Mouse (Mus musculus) midbrain, embryonic 14.5 days (tissue): ENCODE measurements around the gene Mindy4. TPM values are rescaled to one million over a fixed set of nuclear protein-coding genes. Genes with fewer than 3 reads are reported as not detected.

ENCODE experiments used
- ATAC-seq: fragments of 200-750 bp; cut with Nextera tagmentation; 2 replicates; pipeline ENCODE4 v1.8.0; 2017; ENCODE audit warnings: moderate number of reproducible peaks, moderate library complexity; ENCODE audit not compliant: low FRiP score, low TSS enrichment
- DNase-seq: peaks from one replicate; pipeline ENCODE4 v3.0.0-alpha.2; 2015
- H3K27ac ChIP-seq: fragments of 300-500 bp; sonication (generic); replicated peaks from 2 replicates; pipeline ENCODE4 v1.5.1; 2014; ENCODE audit warnings: mild to moderate bottlenecking, low read depth, low read length, moderate library complexity
- H3K27me3 ChIP-seq: fragments of 300-500 bp; sonication (generic); 2 replicates; pipeline ENCODE4 v1.6.1; 2014; ENCODE audit warnings: low read length, control low read depth, mixed read lengths; ENCODE audit not compliant: control insufficient read depth, insufficient read depth
- H3K36me3 ChIP-seq: fragments of 300-500 bp; sonication (generic); 2 replicates; pipeline ENCODE4 v1.6.1; 2014; ENCODE audit warnings: low read length, control low read depth; ENCODE audit not compliant: control insufficient read depth, insufficient read depth
- H3K4me1 ChIP-seq: fragments of 300-500 bp; sonication (generic); 2 replicates; pipeline ENCODE4 v1.6.1; 2014; ENCODE audit warnings: mild to moderate bottlenecking, antibody characterized with exemption, low read length, control low read depth; ENCODE audit not compliant: control insufficient read depth, insufficient read depth
- H3K4me2 ChIP-seq: fragments of 300-500 bp; sonication (generic); 2 replicates; pipeline ENCODE4 v1.6.1; 2014; ENCODE audit warnings: mild to moderate bottlenecking, low read length, moderate library complexity
- H3K4me3 ChIP-seq: fragments of 300-500 bp; sonication (generic); replicated peaks from 2 replicates; pipeline ENCODE4 v1.5.1; 2014; ENCODE audit warnings: low read depth, low read length
- H3K9ac ChIP-seq: fragments of 300-500 bp; sonication (generic); replicated peaks from 2 replicates; pipeline ENCODE4 v1.6.1; 2014; ENCODE audit warnings: mild to moderate bottlenecking, low read length, moderate library complexity
- H3K9me3 ChIP-seq: fragments of 300-500 bp; sonication (generic); 2 replicates; pipeline ENCODE4 v1.6.1; 2016; ENCODE audit warnings: low read length, control low read depth, mixed read lengths; ENCODE audit not compliant: control insufficient read depth
- WGBS: fragments of 180-500 bp; shearing (Covaris S2); extraction: QIAGEN DNeasy Blood & Tissue Kit; methylation state at CpG from one replicate; pipeline ENCODE4 v1.1.7; 2014; 5-methylcytosine and 5-hydroxymethylcytosine counted together
- polyA plus RNA-seq: library from polyadenylated mRNA; unstranded; fragments of >200 nt; fragmentation: Nextera tagmentation; extraction: Ambion mirVana; gene quantifications from 2 replicates; pipeline ENCODE4 v1.2.1, GENCODE M21; 2014

Mindy4 gene
- polyA plus RNA-seq, 1 experiment from 2014 or later = 14.6 TPM

- 85% methylated on average over 14 of the region's 14 CpGs for WGBS
- Histone ChIP-seq H3K27me3 (no peaks in the 10 kb centered on the region), H3K9ac (no peak overlapping the region), H3K4me2 (no peak overlapping the region), H3K4me1 (no peaks in the 10 kb centered on the region), H3K4me3 (no peak overlapping the region), H3K9me3 (no peaks in the 10 kb centered on the region), H3K36me3 (0 out of 2 replicates have a peak, but pooled peaks cover 3% of the 10 kb centered on the region), H3K27ac (no peak overlapping the region)
- ATAC-seq (no peak), DNase-seq (no peak)
Observed at GRCm38 (mm10) chr6:55258428-55259325, 55.5 kb downstream of the Mindy4 start.

GRCm38 (mm10) chr6:55262161-55262560 is 59.0 kb downstream of the Mindy4 start:
- Histone ChIP-seq H3K9me3 (no peaks in the 10 kb centered on the region), H3K27me3 (no peaks in the 10 kb centered on the region), H3K36me3 (peaks cover 13% of the 10 kb centered on the region), H3K4me2 (no peak overlapping the region), H3K4me3 (no peak overlapping the region), H3K4me1 (no peaks in the 10 kb centered on the region), H3K27ac (no peak overlapping the region), H3K9ac (no peak overlapping the region)
- ATAC-seq = no peak
- WGBS = 92% methylated on average over 12 of the region's 12 CpGs
- no peak for DNase-seq

DNA sequence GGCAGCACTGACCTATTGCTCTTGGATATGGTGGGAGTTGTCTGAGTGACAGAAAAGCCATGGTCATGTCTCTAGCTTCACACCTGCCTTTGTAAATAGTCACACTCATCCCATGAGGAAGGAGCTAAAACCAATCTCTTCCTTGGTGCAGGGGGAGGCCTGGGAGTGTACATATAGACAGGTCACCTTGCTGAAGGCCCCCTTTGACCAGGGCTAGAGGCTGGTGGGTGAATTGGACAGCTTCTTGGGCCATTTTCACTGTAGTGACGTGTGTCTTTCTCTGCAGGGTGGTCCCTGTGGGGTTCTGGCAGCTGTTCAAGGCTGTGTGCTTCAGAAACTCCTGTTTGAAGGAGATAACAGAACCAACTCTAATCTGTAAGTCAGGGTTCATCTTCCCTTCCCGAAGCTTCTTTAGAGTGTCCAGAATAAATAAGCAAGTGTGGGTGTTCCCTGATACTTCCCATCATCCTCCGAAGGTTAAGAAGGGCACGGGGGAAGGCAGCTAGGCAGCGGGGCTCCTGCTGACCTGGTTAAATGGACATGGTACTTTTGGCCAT is 60.4 kb downstream of the Mindy4 start:
- Histone ChIP-seq H3K27me3 (no peaks in the 10 kb centered on the region), H3K4me1 (no peaks in the 10 kb centered on the region), H3K9me3 (no peaks in the 10 kb centered on the region), H3K4me2 (no peak overlapping the region), H3K4me3 (no peak overlapping the region), H3K27ac (no peak overlapping the region), H3K36me3 (peaks cover 13% of the 10 kb centered on the region), H3K9ac (no peak overlapping the region)
- ATAC-seq (no peak), DNase-seq (no peak)
- 85% methylated on average over 5 of the region's 5 CpGs for WGBS

DNA sequence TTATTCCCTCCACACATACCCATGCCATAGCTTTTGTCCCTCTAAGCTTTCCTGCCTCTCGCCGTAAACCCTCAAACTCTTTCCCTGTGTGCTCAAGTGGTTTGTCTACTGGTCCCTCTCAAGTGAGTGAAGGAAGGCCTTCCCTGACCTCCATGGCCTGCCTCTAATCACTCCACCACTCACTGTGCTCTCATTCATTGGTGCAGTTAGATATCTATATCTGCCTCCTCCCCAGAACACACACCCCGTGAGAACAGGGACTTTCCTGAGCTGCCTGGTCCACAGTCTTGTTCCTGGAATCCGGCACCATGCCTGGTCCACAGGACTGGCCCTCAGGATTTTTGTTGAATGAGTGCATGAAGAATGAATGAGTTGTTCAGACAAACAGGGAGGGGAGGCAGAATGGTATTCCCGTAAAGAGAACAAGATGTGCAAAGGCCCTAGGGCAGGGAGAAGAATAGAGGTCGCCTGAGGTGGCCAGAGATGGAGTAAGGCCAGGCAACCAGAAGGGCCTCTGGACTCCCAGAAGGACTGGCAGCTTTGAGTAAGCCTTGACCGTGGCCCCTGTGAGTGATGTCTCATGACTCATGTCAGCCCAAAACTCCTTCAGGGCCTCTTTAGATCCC is 61.7 kb downstream of the Mindy4 start:
- H3K27ac ChIP-seq = no peak overlapping the region
- DNase-seq = no peak
- H3K36me3 ChIP-seq = peaks cover 13% of the 10 kb centered on the region
- no peaks in the 10 kb centered on the region for H3K27me3 ChIP-seq
- no peak overlapping the region for H3K4me3 ChIP-seq
- H3K4me1 ChIP-seq = no peaks in the 10 kb centered on the region
- H3K9ac ChIP-seq = no peak overlapping the region
- WGBS = 93% methylated on average over 7 of the region's 7 CpGs
- H3K4me2 ChIP-seq = no peak overlapping the region
- ATAC-seq = no peak
- H3K9me3 ChIP-seq = no peaks in the 10 kb centered on the region

DNA sequence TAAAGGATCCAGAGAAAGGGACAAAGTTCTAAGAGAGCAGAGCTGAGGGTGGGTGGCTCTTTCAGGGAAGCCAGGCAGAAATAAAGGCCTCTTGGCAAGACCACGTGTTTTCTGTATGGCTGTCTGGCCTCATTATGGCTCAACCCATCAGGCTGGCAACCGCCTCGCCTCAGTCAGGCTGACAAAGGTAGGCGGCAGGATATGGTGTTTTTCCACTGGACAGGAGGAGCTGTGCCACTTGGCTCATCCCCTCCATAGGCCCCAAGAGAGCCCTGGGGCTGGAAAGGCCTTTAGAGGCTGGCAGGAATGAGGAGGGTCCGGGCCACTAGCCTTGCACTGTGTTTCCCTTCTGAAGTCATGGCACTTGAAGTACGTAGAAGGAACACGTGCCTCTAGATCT is 69.8 kb downstream of the Mindy4 start:
- Histone ChIP-seq H3K27ac (no peak overlapping the region), H3K4me1 (no peaks in the 10 kb centered on the region), H3K9me3 (no peaks in the 10 kb centered on the region), H3K36me3 (no peaks in the 10 kb centered on the region), H3K4me3 (no peak overlapping the region), H3K27me3 (no peaks in the 10 kb centered on the region), H3K4me2 (no peak overlapping the region), H3K9ac (no peak overlapping the region)
- peak; percentile 50 for DNase-seq
- WGBS = 55% methylated on average over 7 of the region's 7 CpGs
- ATAC-seq = 0 out of 2 replicates have a peak, but pooled peaks have one; percentile 31

GRCm38 (mm10) chr6:55273463-55273862 is 70.3 kb downstream of the Mindy4 start:
- Histone ChIP-seq H3K9me3 (no peaks in the 10 kb centered on the region), H3K9ac (no peak overlapping the region), H3K4me1 (no peaks in the 10 kb centered on the region), H3K27me3 (no peaks in the 10 kb centered on the region), H3K4me3 (no peak overlapping the region), H3K27ac (no peak overlapping the region), H3K4me2 (no peak overlapping the region), H3K36me3 (no peaks in the 10 kb centered on the region)
- ATAC-seq (no peak), DNase-seq (no peak)
- 82% methylated on average over 5 of the region's 5 CpGs for WGBS

GRCm38 (mm10) chr6:55275000-55275399 is 71.8 kb downstream of the Mindy4 start:
- H3K4me1 ChIP-seq = no peaks in the 10 kb centered on the region
- no peaks in the 10 kb centered on the region for H3K36me3 ChIP-seq
- no peak overlapping the region for H3K4me2 ChIP-seq
- no peak overlapping the region for H3K4me3 ChIP-seq
- H3K27ac ChIP-seq = no peak overlapping the region
- no peak overlapping the region for H3K9ac ChIP-seq
- DNase-seq = no peak
- H3K9me3 ChIP-seq = no peaks in the 10 kb centered on the region
- 96% methylated on average over 10 of the region's 10 CpGs for WGBS
- H3K27me3 ChIP-seq = no peaks in the 10 kb centered on the region
- ATAC-seq = no peak

GRCm38 (mm10) chr6:55275786-55276185 is 72.6 kb downstream of the Mindy4 start:
- 89% methylated on average over 8 of the region's 8 CpGs for WGBS
- no peak overlapping the region for H3K27ac ChIP-seq
- no peak for ATAC-seq
- no peak for DNase-seq
- H3K9ac ChIP-seq = no peak overlapping the region
- H3K36me3 ChIP-seq = no peaks in the 10 kb centered on the region
- no peak overlapping the region for H3K4me2 ChIP-seq
- no peak overlapping the region for H3K4me3 ChIP-seq
- no peaks in the 10 kb centered on the region for H3K4me1 ChIP-seq
- no peaks in the 10 kb centered on the region for H3K9me3 ChIP-seq
- H3K27me3 ChIP-seq = no peaks in the 10 kb centered on the region
